Mouse (Mus musculus) left cerebral cortex, postnatal 10 days (tissue): ENCODE measurements around the gene Hs3st4. TPM values are rescaled to one million over a fixed set of nuclear protein-coding genes. Genes with fewer than 3 reads are reported as not detected.

ENCODE experiments used
- DNase-seq, 2 experiments: peaks; one replicate each; pipeline ENCODE4 v3.0.0; 2021 to 2022; ENCODE audit warnings: low spot score in 2 of 2, mixed read lengths in 1 of 2; ENCODE audit errors: extremely low spot score in 1 of 2
- intact Hi-C: fragments of 180-260 bp; cut with DNase I; formaldehyde crosslinking; loops from one replicate; pipeline ENCODE4 v1.15.1; 2025
- total RNA-seq, 2 experiments: library from RNA; stranded (reverse); gene quantifications; 2 replicates each; pipeline ENCODE4 v1.2.3; 2021

The Hs3st4 gene
- total RNA-seq = 10 to 100 TPM; 53.5 to 65.8 TPM

GRCm38 (mm10) chr7:123982461-123983038 is at the start of gene Hs3st4:
Gene Hs3st4, plus strand, starts transcription at chr7:123982869.
- intact Hi-C loops = loop anchor here (10.0 kb wide), 3 partner anchors 458 to 1202 kb away; no protein-coding TSS in a partner anchor
- peak in 1 of 2 experiments; percentile 55 for DNase-seq

DNA sequence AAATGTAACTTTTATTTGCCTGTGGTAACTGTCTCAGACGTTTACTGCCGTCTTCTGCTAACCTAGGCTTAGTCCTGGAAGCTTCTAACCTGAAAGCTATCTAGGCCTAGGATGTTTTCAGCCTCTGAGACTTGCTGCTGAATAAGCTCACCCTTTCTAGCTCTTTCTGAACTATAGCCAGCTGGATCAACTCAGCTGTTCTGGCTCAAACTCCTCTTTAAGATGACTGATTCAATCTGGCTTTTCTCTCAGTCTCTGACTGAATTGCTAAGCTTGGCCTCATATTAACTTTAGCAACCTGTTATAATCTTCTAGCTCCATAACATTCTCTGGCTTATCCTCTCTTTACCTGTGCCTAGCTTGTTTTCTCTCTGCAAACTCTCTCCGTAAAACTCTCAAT is 35.8 kb upstream of the Hs3st4 start:
- intact Hi-C loops = no loop called here
- DNase-seq = no peak

- no peak for DNase-seq
- intact Hi-C loops = no loop called here
Observed at GRCm38 (mm10) chr7:123963021-123963420, 19.6 kb upstream of the Hs3st4 start.

DNA sequence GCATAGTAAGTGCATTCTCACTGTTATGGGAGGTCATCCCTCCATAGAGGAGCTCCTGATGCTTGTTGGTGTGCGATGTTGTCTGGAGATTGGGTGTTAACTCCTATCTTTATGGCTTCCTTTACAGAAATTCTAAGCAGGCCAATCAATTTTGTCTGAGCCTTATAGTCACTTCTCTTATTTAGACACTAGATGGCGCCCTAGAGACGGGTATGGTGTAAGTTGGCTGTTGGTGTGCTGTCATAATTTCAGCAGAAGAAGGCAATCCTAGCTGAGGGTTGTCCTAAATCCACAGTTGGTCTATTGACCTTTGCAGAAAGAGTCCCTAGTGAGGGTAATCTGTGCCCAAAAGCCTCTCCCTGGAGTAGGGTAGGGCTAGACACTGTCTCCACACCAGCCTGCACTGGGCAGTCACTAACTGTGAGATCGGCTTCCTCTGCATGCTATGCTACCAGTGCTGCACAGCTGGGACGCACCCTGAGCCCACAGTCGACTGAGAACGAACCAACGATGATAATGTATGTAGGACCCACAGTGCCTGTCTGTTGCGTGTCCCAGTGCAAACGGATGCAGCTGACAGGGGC is 18.0 kb upstream of the Hs3st4 start:
- no peak for DNase-seq
- intact Hi-C loops = no loop called here

GRCm38 (mm10) chr7:123965515-123965914 is 17.2 kb upstream of the Hs3st4 start:
- no peak for DNase-seq
- intact Hi-C loops = no loop called here

DNA sequence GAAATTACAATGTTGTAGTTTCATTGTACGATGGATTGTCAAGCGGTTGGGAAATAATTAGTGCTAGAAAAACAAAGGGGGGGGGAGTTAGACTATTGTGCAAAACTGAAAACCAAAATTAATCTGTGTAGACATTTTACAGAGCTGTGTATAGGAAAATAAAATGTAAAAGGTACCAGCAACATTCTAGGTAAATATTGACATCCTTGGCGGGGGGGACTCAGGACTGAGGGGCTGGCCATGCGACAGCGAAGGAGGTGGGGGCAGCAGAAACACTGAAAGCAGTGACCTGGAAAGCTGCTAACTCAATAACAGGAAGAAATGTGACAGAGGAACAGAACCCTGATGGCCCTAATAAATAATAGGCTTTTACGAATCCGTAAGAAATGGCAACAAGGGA is 7.2 kb upstream of the Hs3st4 start:
- intact Hi-C loops = no loop called here
- DNase-seq = no peak

DNA sequence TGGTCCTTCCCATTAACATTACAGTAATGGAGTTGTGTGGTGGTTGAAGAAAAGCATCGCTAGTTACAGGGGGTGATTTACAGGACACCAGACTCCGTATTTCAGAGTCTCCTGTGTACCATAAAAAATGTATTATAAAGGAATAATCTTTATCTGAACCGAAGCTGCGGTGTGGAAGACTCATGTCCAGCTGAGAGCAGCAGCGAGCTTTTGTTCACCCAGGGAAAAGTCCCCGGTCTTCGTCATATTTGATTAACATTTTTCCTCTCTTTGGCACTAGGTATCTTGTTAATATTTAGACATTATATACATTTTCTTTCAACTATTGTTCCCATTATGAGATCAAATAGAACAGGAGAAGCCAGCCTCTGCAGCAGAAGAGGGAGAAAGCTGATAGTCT is 1.2 kb upstream of the Hs3st4 start:
- intact Hi-C loops = loop anchor here (10.0 kb wide), 3 partner anchors 457 to 1203 kb away; no protein-coding TSS in a partner anchor

GRCm38 (mm10) chr7:123982010-123982409 is 659 bp upstream of the Hs3st4 start:
- intact Hi-C loops = loop anchor here (10.0 kb wide), 3 partner anchors 457 to 1203 kb away; no protein-coding TSS in a partner anchor

More for the DNA sequence above, 1.2 kb upstream of the Hs3st4 start:
- no peak for DNase-seq

GRCm38 (mm10) chr7:123983177-123984046 is 743 bp downstream of the Hs3st4 start:
- intact Hi-C loops = loop anchor here (10.0 kb wide), 3 partner anchors 459 to 1201 kb away; no protein-coding TSS in a partner anchor
- DNase-seq = peak in 1 of 2 experiments; percentile 30

More at GRCm38 (mm10) chr7:123982010-123982409, 659 bp upstream of the Hs3st4 start:
- DNase-seq = no peak

- DNase-seq = no peak
- intact Hi-C loops = no loop called here
Observed at GRCm38 (mm10) chr7:123992121-123992520, 9.5 kb downstream of the Hs3st4 start.

DNA sequence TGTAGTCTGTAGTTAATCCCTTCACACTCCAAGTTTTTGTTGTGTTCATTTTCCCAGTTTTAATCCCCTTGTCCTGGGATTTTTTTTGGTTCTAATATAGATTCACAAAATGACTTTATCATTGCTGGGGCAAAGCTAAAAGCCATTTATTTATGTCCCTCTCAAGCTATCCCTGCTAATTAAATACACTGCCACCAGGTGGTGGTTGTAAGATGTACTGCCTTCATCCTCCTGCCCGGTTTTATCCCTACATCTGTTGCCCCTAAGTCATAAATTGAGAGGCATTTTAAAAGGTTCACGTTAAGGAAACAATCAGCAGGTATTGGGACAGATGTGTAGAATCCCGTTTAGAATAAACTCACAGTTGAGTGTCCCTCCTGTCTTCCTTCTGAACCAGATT is 14.6 kb downstream of the Hs3st4 start:
- intact Hi-C loops = no loop called here
- DNase-seq = no peak

- intact Hi-C loops = no loop called here
- peak in 1 of 2 experiments; percentile 15 for DNase-seq
Observed at GRCm38 (mm10) chr7:123998601-123999000, 15.9 kb downstream of the Hs3st4 start.

DNA sequence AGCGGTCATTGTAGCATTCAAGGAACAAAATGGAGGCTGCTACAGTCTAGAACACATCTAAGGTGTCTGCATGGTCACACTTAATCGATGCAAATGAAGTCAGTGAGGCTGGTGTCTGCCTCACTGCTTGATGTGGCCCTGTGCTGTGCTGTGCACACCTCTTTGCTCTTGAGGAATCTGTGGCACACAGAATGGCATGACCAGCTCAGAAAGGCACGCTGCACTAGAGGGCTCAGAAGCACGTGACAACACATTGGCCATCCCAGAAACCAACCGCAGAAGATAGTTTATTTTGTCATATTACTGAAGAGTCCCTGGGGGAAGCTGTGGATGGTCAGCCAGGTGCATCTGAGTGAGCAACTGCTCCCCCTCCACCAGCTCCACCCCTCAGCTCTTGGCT is 44.2 kb downstream of the Hs3st4 start:
- intact Hi-C loops = no loop called here
- no peak for DNase-seq

DNA sequence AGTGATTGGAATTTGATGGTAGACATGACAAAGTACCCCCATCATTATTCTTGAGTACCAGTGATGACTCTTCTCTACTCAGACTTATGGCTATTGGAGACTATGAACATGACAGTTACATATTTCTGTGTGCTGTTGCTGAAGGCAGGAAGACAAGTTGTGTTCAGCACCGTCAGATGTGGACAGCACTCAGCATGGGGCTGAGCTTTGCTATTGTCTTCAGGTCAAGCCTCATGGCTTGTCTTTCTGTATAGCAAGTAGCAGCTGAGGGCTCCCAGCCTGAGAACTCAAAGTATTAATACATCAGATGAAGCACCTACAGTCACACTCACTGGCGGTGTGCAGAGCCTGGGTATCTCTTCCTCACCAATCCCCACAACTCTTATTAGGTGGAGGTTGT is 49.6 kb downstream of the Hs3st4 start:
- intact Hi-C loops = no loop called here
- no peak for DNase-seq

DNA sequence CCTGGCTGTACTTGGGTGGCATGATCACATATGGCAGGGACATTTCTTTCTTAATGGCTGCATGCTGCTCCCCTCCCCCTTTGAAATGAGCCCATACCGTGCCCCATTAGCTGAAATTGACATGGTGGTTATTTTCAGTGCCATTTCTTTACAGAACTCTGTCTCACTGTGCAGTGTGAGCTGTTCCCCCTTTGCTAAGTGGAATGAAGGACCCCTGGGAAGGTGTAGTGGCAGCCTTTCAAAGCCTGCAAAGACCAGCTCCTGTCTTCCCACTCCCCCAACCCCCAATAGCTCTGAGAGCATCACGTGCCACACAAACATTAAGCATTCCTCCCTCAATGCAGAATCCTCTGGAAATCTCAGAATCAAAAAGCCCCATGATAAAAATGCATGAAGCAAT is 50.7 kb downstream of the Hs3st4 start:
- intact Hi-C loops = no loop called here
- no peak for DNase-seq

DNA sequence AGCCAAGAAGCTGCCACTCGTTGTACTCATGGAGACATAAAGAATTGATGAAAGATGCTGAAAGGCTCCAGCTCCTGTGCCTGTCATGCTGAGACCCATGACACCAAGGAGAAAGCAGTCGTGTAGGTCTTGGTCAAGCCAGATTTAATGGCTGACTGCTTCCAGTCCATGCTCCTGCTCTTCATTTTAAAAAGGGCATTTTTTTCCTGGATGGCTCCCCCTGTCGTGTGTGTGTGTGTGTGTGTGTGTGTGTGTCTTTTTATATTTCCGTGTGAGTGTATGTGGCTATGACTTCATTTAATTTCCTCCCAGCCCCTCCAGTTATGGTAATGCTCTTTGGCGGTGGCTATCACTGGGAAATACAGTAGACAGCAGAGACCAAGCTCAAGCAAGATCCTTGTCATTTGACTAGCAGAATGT is 54.6 kb downstream of the Hs3st4 start:
- intact Hi-C loops = no loop called here
- no peak for DNase-seq

GRCm38 (mm10) chr7:124039142-124039541 is 56.5 kb downstream of the Hs3st4 start:
- intact Hi-C loops = no loop called here
- no peak for DNase-seq

DNA sequence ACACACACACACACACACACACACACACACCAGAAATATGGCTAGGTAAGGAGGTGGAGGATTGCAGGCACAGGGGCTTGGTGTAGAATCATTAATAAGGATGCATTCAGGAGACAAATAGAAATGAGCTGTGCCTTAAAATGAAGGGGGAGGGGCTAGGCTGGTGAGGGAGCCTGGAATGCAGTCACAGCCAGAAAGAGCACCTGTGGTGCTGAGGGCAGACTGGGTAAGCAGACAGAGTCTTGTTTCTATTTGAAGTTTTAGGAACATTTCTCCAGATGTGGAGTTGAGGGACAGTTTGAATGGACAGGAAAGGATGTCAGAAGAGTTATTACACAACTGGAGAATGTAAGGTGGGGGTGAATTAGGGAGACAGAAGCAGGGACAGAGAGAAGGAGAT is 64.7 kb downstream of the Hs3st4 start:
- intact Hi-C loops = no loop called here
- DNase-seq = no peak

- peak in 1 of 2 experiments; percentile 26 for DNase-seq
Observed at GRCm38 (mm10) chr7:124048971-124049370, 66.3 kb downstream of the Hs3st4 start.

DNA sequence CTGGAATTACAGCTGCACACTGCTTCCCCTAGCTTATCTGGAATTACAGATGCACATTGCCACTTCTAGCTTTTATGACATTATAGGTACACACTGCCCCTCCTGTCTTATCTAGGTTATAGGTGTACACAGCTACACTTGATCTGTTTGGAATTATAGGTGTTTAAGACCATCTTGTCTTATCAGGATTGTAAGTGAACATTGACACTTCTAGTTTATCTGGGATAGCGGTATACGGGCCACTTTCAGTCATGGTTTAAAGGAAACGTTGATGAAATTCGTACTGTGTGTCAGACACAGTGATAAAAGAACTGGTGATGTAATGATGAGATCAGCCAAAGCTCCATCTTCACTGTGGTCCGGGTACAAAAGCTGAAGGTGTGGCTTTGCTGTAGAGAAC is 67.8 kb downstream of the Hs3st4 start:
- no peak for DNase-seq
- intact Hi-C loops = no loop called here

More at GRCm38 (mm10) chr7:124048971-124049370, 66.3 kb downstream of the Hs3st4 start:
- intact Hi-C loops = no loop called here
